Mouse (Mus musculus) 3134 (cell line): Measurements from ENCODE around the gene Mtx1.
A peak's percentile ranks its signal among the peaks of the same experiment; 100 is the strongest.
"Not testable (repeated sequence)": the region's sequence is repeated elsewhere in the genome, so short reads cannot be mapped to it uniquely, and the experiment has no call there.

Source experiments
- DNase-seq: peaks from one replicate; pipeline ENCODE4 v3.0.0-alpha.2; 2011; ENCODE audit warnings: low spot score; ENCODE audit not compliant: insufficient read length; ENCODE audit errors: extremely low read depth

Gene Mtx1

DNA sequence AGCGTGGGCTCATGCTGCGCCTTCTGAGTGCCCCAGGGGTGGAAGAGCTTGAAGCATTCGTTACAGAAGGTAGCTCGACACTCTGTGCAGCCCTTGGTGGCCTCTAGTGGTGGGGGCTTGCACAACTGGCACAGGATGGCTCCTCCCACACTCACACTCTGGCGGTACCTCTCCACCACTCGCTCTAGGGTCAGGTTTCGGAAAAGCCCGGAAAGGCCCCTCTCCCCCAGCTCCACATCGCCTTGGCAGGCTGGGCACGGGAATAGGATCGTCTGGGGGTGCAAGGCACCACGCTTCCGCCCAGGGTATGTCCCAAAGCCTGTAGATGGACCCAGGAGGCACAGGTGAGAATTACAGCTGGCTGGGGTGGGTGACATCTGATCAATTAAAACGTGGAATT lies 16.7 kb upstream of the Mtx1 start:
- no peak for DNase-seq

- no peak for DNase-seq
Observed at GRCm38 (mm10) chr3:89242331-89242895, 15.5 kb upstream of the Mtx1 start.

- no peak for DNase-seq
Observed at GRCm38 (mm10) chr3:89238494-89238893, 11.6 kb upstream of the Mtx1 start.

- no peak for DNase-seq
Observed at GRCm38 (mm10) chr3:89237682-89238081, 10.8 kb upstream of the Mtx1 start.

DNA sequence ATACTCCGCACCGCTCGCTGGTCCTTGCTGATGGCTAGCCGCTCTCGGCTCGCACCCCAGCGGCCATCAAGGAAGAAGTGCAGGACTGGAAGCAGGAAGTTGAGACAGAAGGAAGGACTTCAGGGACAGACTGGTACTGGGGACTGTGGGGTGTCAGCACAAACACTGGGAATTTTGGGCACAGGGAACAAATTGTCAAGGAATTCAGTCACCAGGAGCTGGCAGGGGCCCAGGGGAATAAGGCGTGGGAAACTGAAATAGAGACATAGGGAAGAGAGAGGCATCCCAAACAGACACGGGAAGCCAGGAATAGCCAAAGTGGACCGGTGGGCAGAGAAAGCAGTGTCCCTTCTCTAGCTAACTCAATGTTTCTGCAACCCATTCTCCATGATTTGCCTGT lies 9.6 kb upstream of the Mtx1 start:
- DNase-seq: no peak

GRCm38 (mm10) chr3:89233562-89234110 lies 6.7 kb upstream of the Mtx1 start:
- DNase-seq: peak; percentile 44

- no peak for DNase-seq
Observed at GRCm38 (mm10) chr3:89232614-89233013, 5.7 kb upstream of the Mtx1 start.

- DNase-seq: no peak
Observed at GRCm38 (mm10) chr3:89231772-89232275, 4.9 kb upstream of the Mtx1 start.

DNA sequence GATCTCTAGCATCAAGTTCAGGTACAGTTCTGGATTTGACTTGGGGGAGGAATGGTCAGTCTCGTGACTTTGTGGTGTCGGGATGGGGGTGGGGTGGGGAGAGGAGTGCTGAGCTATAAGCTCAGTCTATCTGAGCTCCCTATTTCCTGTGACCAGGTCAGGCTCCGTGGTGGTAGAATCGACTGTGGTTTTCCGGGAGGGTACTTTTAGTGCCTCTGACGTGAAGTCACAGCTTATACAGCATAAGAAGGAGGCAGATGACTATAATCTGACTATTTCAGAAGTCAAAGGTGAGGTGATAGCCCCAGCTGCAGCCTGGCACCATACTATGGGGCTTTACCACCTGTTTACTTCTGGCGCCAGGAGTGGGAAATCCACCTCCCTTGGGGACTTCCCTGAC lies 4.5 kb upstream of the Mtx1 start:
- no peak for DNase-seq

GRCm38 (mm10) chr3:89230561-89230960 lies 3.7 kb upstream of the Mtx1 start:
- no peak for DNase-seq

- DNase-seq: no peak
Observed at GRCm38 (mm10) chr3:89229276-89229675, 2.4 kb upstream of the Mtx1 start.

DNA sequence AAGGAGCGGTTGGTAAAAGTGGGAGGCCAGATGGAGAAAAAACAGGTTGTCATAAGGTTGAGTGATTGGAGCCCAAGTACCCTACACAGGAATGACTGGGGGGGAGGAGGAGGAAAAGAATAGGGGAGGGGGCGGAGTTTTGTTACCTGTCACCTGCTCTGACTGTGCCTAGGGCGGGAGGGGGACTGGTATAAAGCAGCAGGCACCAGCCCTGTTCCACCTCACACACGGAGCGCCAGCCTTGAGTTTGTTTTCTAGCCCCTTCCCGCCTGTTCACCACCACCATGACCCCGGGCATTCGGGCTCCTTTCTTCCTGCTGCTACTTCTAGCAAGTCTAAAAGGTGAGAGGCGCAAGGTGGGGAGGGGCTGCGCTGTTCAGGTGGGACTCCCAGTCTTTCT lies 1.9 kb upstream of the Mtx1 start, which contains the start of gene Muc1:
Gene Muc1, plus strand, starts transcription at position 222 of the 400 bp plus-strand sequence.
- no peak for DNase-seq

- peak; percentile 84 for DNase-seq
Observed at GRCm38 (mm10) chr3:89228180-89228549, 1.3 kb upstream of the Mtx1 start.

- DNase-seq: peak; percentile 41
Observed at GRCm38 (mm10) chr3:89227307-89228179, 655 bp upstream of the Mtx1 start.

- no peak for DNase-seq
Observed at GRCm38 (mm10) chr3:89226361-89226760, 527 bp downstream of the Mtx1 start.

DNA sequence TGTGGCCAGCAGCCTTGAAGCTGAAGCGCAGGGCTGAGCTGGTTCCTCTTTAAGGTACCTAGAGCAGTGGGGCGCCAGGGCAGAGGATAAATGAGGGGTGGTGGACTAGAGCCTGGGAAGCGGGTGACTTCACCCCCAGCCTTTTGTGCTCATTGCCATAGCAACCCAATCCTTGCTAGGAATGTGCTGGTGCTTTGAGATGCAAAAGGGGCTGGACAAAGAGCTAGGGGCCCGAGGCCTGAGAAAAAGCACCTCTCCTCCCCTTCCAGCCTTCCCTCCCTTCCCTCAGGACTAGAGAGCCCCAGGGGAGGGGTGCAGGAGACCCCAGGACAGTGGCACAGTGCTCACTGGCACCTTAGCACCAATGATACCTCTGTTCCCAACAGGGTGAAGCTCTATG lies 970 bp downstream of the Mtx1 start:
- no peak for DNase-seq

GRCm38 (mm10) chr3:89225321-89225815 lies 1.5 kb downstream of the Mtx1 start:
- no peak for DNase-seq

DNA sequence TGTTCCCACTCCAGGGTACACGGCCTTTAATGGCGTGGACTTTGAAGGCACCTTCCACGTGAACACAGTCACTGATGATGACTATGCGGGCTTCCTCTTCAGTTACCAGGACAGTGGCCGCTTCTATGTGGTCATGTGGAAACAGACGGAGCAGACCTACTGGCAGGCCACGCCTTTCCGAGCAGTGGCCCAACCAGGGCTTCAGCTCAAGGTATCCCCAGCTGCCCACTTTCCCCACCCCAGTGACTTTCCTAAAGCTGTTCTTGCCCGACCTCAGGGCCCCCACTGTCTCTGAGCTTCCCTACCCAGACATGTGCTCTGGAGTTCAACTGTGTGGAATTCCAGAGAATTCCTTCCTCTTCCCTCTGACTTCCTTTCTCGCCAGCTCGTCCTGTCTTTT lies 2.1 kb downstream of the Mtx1 start:
- DNase-seq: no peak

GRCm38 (mm10) chr3:89221167-89221566 lies 5.7 kb downstream of the Mtx1 start:
- no peak for DNase-seq

DNA sequence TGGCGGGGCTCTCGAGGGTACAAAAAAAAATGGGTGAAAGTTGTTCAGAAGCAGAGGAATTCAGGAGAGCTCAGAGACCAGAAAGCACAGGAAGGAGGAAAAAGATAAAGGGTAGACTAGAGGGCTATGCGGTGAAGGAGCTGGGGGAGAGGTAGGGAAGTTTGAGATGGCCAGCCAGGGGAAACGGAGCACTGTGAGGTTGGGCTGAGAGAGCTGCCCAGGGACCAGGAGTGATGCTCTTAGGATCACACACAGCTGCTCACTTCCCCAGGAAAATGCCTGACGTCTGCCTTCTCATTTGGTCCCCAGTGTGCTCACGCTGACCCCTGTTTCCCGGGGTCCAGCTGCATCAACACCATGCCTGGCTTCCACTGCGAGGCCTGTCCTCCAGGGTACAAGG lies 7.3 kb downstream of the Mtx1 start:
- no peak for DNase-seq

DNA sequence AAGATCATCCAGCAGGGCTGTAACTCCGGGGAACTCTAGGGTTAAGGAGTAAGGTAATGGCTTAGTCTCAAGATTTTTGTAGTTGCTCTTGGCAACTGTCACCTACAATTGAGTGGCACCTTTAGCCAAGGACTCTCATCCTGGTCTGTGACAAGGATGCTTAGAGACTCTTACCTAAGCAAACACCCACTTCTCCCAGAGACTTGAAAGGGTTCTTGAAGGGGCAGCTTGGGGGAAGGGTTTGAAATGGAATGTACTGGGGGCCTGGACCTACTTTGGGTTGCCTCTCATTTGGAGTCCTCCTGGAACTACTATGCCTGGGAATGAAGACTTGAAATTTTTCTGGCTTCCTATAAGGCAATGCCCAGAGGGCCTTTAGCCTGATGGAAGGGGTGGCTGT lies 8.6 kb downstream of the Mtx1 start:
- no peak for DNase-seq

DNA sequence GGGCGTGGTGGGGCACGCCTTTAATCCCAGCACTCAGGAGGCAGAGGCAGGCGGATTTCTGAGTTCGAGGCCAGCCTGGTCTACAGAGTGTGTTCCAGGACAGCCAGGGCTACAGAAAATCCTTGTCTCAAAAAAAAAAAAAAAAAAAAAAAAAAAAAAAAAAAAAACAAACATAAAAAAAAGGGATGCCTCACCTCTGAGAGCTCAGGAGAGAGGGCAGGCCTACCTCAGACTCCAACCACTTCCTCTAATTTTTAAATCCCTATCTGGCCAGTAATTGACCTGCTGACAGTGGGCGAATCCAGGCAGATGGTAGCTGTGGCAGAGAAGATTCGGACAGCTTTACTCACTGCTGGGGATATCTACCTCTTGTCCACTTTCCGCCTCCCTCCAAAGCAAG lies 10.5 kb downstream of the Mtx1 start:
- DNase-seq: not testable (repeated sequence)
